Mouse (Mus musculus) kidney, embryonic 14.5 days (tissue): ENCODE results near the gene Gk5. TPM values are rescaled to one million over a fixed set of nuclear protein-coding genes. Genes with fewer than 3 reads are reported as not detected.

Source experiments
- ATAC-seq: fragments of 200-750 bp; cut with Nextera tagmentation; 2 replicates; pipeline ENCODE4 v1.8.0; 2017; ENCODE audit warnings: moderate number of reproducible peaks, mild to moderate bottlenecking, moderate TSS enrichment, moderate library complexity; ENCODE audit not compliant: low FRiP score, low TSS enrichment
- H3K27ac ChIP-seq: fragments of 300-500 bp; sonication (generic); 2 replicates; pipeline ENCODE4 v1.5.1; 2014; ENCODE audit warnings: low read depth, mild to moderate bottlenecking, low read length, moderate library complexity, mixed read lengths
- H3K27me3 ChIP-seq: fragments of 300-500 bp; sonication (generic); 2 replicates; pipeline ENCODE4 v1.6.1; 2014; ENCODE audit warnings: mild to moderate bottlenecking, low read length; ENCODE audit not compliant: control insufficient read depth, insufficient read depth
- H3K36me3 ChIP-seq: fragments of 300-500 bp; sonication (generic); 2 replicates; pipeline ENCODE4 v1.6.1; 2014; ENCODE audit warnings: low read length, mixed read lengths; ENCODE audit not compliant: control insufficient read depth, insufficient read depth
- H3K4me1 ChIP-seq: fragments of 300-500 bp; sonication (generic); 2 replicates; pipeline ENCODE4 v1.6.1; 2014; ENCODE audit warnings: low read length, mixed read lengths; ENCODE audit not compliant: control insufficient read depth, insufficient read depth
- H3K4me2 ChIP-seq: fragments of 300-500 bp; sonication (generic); replicated peaks from 2 replicates; pipeline ENCODE4 v1.6.1; 2014; ENCODE audit warnings: low read depth, mild to moderate bottlenecking, low read length
- H3K4me3 ChIP-seq: fragments of 300-500 bp; sonication (generic); 2 replicates; pipeline ENCODE4 v1.5.1; 2014; ENCODE audit warnings: mild to moderate bottlenecking, low read length
- H3K9ac ChIP-seq: fragments of 300-500 bp; sonication (generic); 2 replicates; pipeline ENCODE4 v1.6.1; 2014; ENCODE audit warnings: low read depth, mild to moderate bottlenecking, low read length, moderate library complexity
- H3K9me3 ChIP-seq: fragments of 300-500 bp; sonication (generic); 2 replicates; pipeline ENCODE4 v1.6.1; 2016; ENCODE audit warnings: low read length; ENCODE audit not compliant: control insufficient read depth
- WGBS: fragments of 180-500 bp; shearing (Covaris S2); extraction: QIAGEN DNeasy Blood & Tissue Kit; methylation state at CpG from one replicate; pipeline ENCODE4 v1.1.7; 2014; 5-methylcytosine and 5-hydroxymethylcytosine counted together
- polyA plus RNA-seq: library from polyadenylated mRNA; unstranded; fragments of >200 nt; fragmentation: Nextera tagmentation; extraction: Ambion mirVana; gene quantifications from 2 replicates; pipeline ENCODE4 v1.2.1, GENCODE M21; 2014

Gene Gk5
- polyA plus RNA-seq, 1 experiment from 2014 or later = 6.8 TPM

GRCm38 (mm10) chr9:96197806-96198205, 78.6 kb downstream of the Gk5 start:
- WGBS = 53% methylated on average over 9 of the region's 9 CpGs
- Histone ChIP-seq H3K4me1 (peaks cover 16% of the 10 kb centered on the region; the same call in 1 of the 2 replicates), H3K27me3 (no peaks in the 10 kb centered on the region), H3K9ac (0 out of 2 replicates have a peak overlapping the region, but pooled peaks have one; percentile 88), H3K27ac (no peak overlapping the region), H3K4me2 (peak overlapping the region; percentile 90), H3K9me3 (no peaks in the 10 kb centered on the region), H3K4me3 (peak overlapping the region; percentile 84), H3K36me3 (no peaks in the 10 kb centered on the region)
- no peak for ATAC-seq

GRCm38 (mm10) chr9:96203663-96204062, 84.5 kb downstream of the Gk5 start:
- H3K27me3 ChIP-seq = no peaks in the 10 kb centered on the region
- no peak overlapping the region for H3K4me3 ChIP-seq
- 91% methylated on average over 3 of the region's 3 CpGs for WGBS
- no peak overlapping the region for H3K4me2 ChIP-seq
- no peaks in the 10 kb centered on the region for H3K4me1 ChIP-seq
- no peaks in the 10 kb centered on the region for H3K9me3 ChIP-seq
- no peak overlapping the region for H3K27ac ChIP-seq
- H3K9ac ChIP-seq = no peak overlapping the region
- ATAC-seq = no peak
- H3K36me3 ChIP-seq = no peaks in the 10 kb centered on the region; the same call in 1 of the 2 replicates

GRCm38 (mm10) chr9:96207428-96207827, 88.3 kb downstream of the Gk5 start:
- Histone ChIP-seq H3K4me2 (no peak overlapping the region), H3K27ac (no peak overlapping the region), H3K36me3 (no peaks in the 10 kb centered on the region; the same call in 1 of the 2 replicates), H3K9me3 (no peaks in the 10 kb centered on the region), H3K4me1 (no peaks in the 10 kb centered on the region), H3K9ac (no peak overlapping the region), H3K27me3 (no peaks in the 10 kb centered on the region), H3K4me3 (no peak overlapping the region)
- 93% methylated on average over 3 of the region's 3 CpGs for WGBS
- no peak for ATAC-seq

- no peak overlapping the region for H3K4me3 ChIP-seq
- no peaks in the 10 kb centered on the region for H3K27me3 ChIP-seq
- WGBS = 83% methylated on average over 3 of the region's 3 CpGs
- ATAC-seq = no peak
- H3K9me3 ChIP-seq = no peaks in the 10 kb centered on the region
- no peaks in the 10 kb centered on the region for H3K36me3 ChIP-seq
- no peak overlapping the region for H3K27ac ChIP-seq
- H3K4me2 ChIP-seq = no peak overlapping the region
- H3K4me1 ChIP-seq = no peaks in the 10 kb centered on the region
- no peak overlapping the region for H3K9ac ChIP-seq
These were observed 94.0 kb downstream of the Gk5 start for GRCm38 (mm10) chr9:96213036-96213645.

- Histone ChIP-seq H3K9me3 (no peaks in the 10 kb centered on the region), H3K27ac (no peak overlapping the region), H3K4me1 (no peaks in the 10 kb centered on the region), H3K4me3 (no peak overlapping the region), H3K27me3 (no peaks in the 10 kb centered on the region), H3K36me3 (no peaks in the 10 kb centered on the region), H3K9ac (no peak overlapping the region), H3K4me2 (no peak overlapping the region)
- ATAC-seq = no peak
- 92% methylated on average over 2 of the region's 2 CpGs for WGBS
These were observed 95.0 kb downstream of the Gk5 start for GRCm38 (mm10) chr9:96214171-96214570.

- H3K4me3 ChIP-seq = no peak overlapping the region
- H3K36me3 ChIP-seq = no peaks in the 10 kb centered on the region
- H3K9ac ChIP-seq = no peak overlapping the region
- no peaks in the 10 kb centered on the region for H3K4me1 ChIP-seq
- H3K27ac ChIP-seq = no peak overlapping the region
- WGBS = 97% methylated on average over 1 of the region's 1 CpGs
- H3K4me2 ChIP-seq = no peak overlapping the region
- no peaks in the 10 kb centered on the region for H3K9me3 ChIP-seq
- H3K27me3 ChIP-seq = no peaks in the 10 kb centered on the region
- ATAC-seq = no peak
These were observed 98.1 kb downstream of the Gk5 start for GRCm38 (mm10) chr9:96217299-96217698.

- no peak for ATAC-seq
- H3K4me3 ChIP-seq = no peak overlapping the region
- no peak overlapping the region for H3K27ac ChIP-seq
- no peak overlapping the region for H3K4me2 ChIP-seq
- no peak overlapping the region for H3K9ac ChIP-seq
- no peaks in the 10 kb centered on the region for H3K9me3 ChIP-seq
- H3K27me3 ChIP-seq = no peaks in the 10 kb centered on the region
- H3K4me1 ChIP-seq = no peaks in the 10 kb centered on the region
- H3K36me3 ChIP-seq = no peaks in the 10 kb centered on the region
These were observed 98.6 kb downstream of the Gk5 start for GRCm38 (mm10) chr9:96217799-96218198.

- Histone ChIP-seq H3K27me3 (no peaks in the 10 kb centered on the region), H3K9ac (no peak overlapping the region), H3K36me3 (no peaks in the 10 kb centered on the region), H3K4me2 (no peak overlapping the region), H3K9me3 (no peaks in the 10 kb centered on the region), H3K4me1 (no peaks in the 10 kb centered on the region), H3K27ac (no peak overlapping the region), H3K4me3 (no peak overlapping the region)
- ATAC-seq = no peak
- WGBS = 77% methylated on average over 2 of the region's 2 CpGs
These were observed 100.0 kb downstream of the Gk5 start for GRCm38 (mm10) chr9:96219114-96219669.

- Histone ChIP-seq H3K4me2 (no peak overlapping the region), H3K9me3 (no peaks in the 10 kb centered on the region), H3K4me1 (no peaks in the 10 kb centered on the region), H3K27me3 (no peaks in the 10 kb centered on the region), H3K27ac (no peak overlapping the region), H3K36me3 (no peaks in the 10 kb centered on the region), H3K9ac (no peak overlapping the region), H3K4me3 (no peak overlapping the region)
- no peak for ATAC-seq
These were observed 101.3 kb downstream of the Gk5 start for GRCm38 (mm10) chr9:96220419-96220818.
